In the genomic region with DNA sequence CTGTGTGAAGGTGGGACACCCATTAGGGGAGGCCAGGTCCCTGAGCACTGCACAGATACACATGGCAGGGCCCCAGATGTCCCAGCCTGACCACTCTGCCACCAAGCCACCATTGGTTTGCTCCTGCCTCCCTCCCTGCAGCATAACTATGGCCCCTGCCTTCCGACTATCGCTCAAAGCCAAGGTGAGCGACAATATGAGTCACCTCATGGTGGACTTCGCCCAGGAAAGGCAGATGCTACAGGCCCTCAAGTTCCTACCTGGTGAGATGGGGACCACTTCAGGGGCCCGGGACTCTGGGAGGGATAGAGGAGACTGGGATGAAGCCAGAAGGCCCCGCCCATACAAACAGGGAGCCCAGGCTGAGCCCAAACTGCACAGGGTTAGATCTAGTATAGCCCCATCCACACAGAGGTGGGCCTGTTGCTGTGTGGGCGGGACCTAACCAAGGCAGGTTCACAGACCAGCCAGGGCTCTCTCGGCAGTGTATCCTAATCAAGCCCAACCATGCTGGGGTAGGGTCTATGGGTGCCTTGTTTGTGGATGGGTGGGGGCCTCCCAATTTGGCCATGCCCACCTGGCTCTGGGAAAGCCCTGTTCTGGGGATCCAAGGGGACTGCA, we compare ENCODE assay signal across 20 mouse cellular contexts. TPM values are rescaled to one million over a fixed set of nuclear protein-coding genes. Genes with fewer than 3 reads are reported as not detected.
DNase-seq lines count a peak whose midpoint lies in the region; ATAC-seq and TF ChIP-seq lines count a peak whose summit lies in the region.
"Had no signal": no experiment of that assay in that cellular context is flagged by ENCODE, and none has a peak within 500 bp of the region (broad histone marks: within the 10 kb centered on the region; RNA-seq: fewer than 3 reads in every experiment).

No protein-coding gene starts in this region.

- no peak for TF ChIP-seq CTCF in midbrain, postnatal 0 days (IDR thresholded peaks at IDR 0.05)

- no peaks in the 10 kb centered on the region for H3K36me3 ChIP-seq in kidney, embryonic 14.5 days (ENCODE audit: control insufficient read depth, insufficient read depth, low read length)
- H3K36me3 ChIP-seq in midbrain, postnatal 0 days (ENCODE audit: insufficient read depth, low read length), result peaks cover 40% of the 10 kb centered on the region
- peaks cover 57% of the 10 kb centered on the region for H3K36me3 ChIP-seq in midbrain, embryonic 13.5 days
- peaks cover 6% of the 10 kb centered on the region; the same call in 1 of the 2 replicates for H3K36me3 ChIP-seq in limb, embryonic 15.5 days
- H3K36me3 ChIP-seq in forebrain, embryonic 15.5 days, result peaks cover 30% of the 10 kb centered on the region; the same call in 1 of the 2 replicates

- no peak overlapping the region for H3K9ac ChIP-seq in kidney, embryonic 14.5 days (ENCODE audit: low read depth, low read length)
- H3K9ac ChIP-seq in midbrain, postnatal 0 days (replicated peaks; ENCODE audit: low read length, poor library complexity, severe bottlenecking), result no peak overlapping the region
- no peak overlapping the region for H3K9ac ChIP-seq in midbrain, embryonic 13.5 days (replicated peaks)
- no peak overlapping the region for H3K9ac ChIP-seq in limb, embryonic 15.5 days
- H3K9ac ChIP-seq in forebrain, embryonic 15.5 days (replicated peaks), result no peak overlapping the region
- H3K9ac ChIP-seq: hindbrain, embryonic 14.5 days had no signal

- no peak for DNase-seq in kidney, adult 11 months
- DNase-seq in midbrain, postnatal 0 days (ENCODE audit: low spot score), result no peak
- DNase-seq in urinary bladder, adult 2 months (ENCODE audit: low spot score), result no peak
- DNase-seq: adrenal gland, adult 2 months; cerebellum, adult 9-10 months; heart, postnatal 10 days; kidney, adult 18-20 months; kidney, postnatal 25 days; retina, postnatal 1 day; thymus, postnatal 36 days had no signal

- no peak overlapping the region for H3K4me2 ChIP-seq in kidney, embryonic 14.5 days (replicated peaks; ENCODE audit: low read depth, low read length)
- no peak overlapping the region for H3K4me2 ChIP-seq in midbrain, postnatal 0 days (ENCODE audit: low read depth, low read length, poor library complexity, severe bottlenecking)
- H3K4me2 ChIP-seq in midbrain, embryonic 13.5 days (replicated peaks), result no peak overlapping the region
- H3K4me2 ChIP-seq in limb, embryonic 15.5 days, result no peak overlapping the region
- H3K4me2 ChIP-seq in forebrain, embryonic 15.5 days (replicated peaks), result no peak overlapping the region
- H3K4me2 ChIP-seq: hindbrain, embryonic 14.5 days had no signal

- peak; percentile 9; the same call in 1 of the 2 replicates for ATAC-seq in kidney, embryonic 14.5 days (ENCODE audit: low FRiP score, low TSS enrichment)
- ATAC-seq in midbrain, postnatal 0 days (ENCODE audit: low FRiP score), result 0 out of 2 replicates have a peak, but pooled peaks have one; percentile 12
- no peak for ATAC-seq in midbrain, embryonic 13.5 days
- ATAC-seq in limb, embryonic 15.5 days (ENCODE audit: insufficient number of reproducible peaks, low FRiP score, low TSS enrichment, low read depth), result peak; percentile 50; the same call in 1 of the 2 replicates
- no peak for ATAC-seq in forebrain, embryonic 15.5 days (replicated peaks)
- ATAC-seq: midbrain, embryonic 16.5 days had no signal

- H3K9me3 ChIP-seq in kidney, embryonic 14.5 days (ENCODE audit: control insufficient read depth, low read length), result no peaks in the 10 kb centered on the region
- H3K9me3 ChIP-seq in midbrain, postnatal 0 days (ENCODE audit: low read length), result no peaks in the 10 kb centered on the region
- no peaks in the 10 kb centered on the region for H3K9me3 ChIP-seq in midbrain, embryonic 13.5 days
- no peaks in the 10 kb centered on the region for H3K9me3 ChIP-seq in limb, embryonic 15.5 days
- no peaks in the 10 kb centered on the region for H3K9me3 ChIP-seq in forebrain, embryonic 15.5 days
- H3K9me3 ChIP-seq: megakaryocyte, embryonic 14.5 days had no signal

- 89% methylated on average over 8 of the region's 8 CpGs for WGBS in kidney, embryonic 14.5 days
- WGBS in midbrain, postnatal 0 days, result 91% methylated on average over 8 of the region's 8 CpGs
- 90% methylated on average over 8 of the region's 8 CpGs for WGBS in midbrain, embryonic 13.5 days
- WGBS in limb, embryonic 15.5 days, result 86% methylated on average over 8 of the region's 8 CpGs
- WGBS in forebrain, embryonic 15.5 days, result 88% methylated on average over 8 of the region's 8 CpGs

- no peaks in the 10 kb centered on the region for H3K27me3 ChIP-seq in kidney, embryonic 14.5 days (ENCODE audit: control insufficient read depth, insufficient read depth, low read length)
- H3K27me3 ChIP-seq in midbrain, postnatal 0 days (ENCODE audit: insufficient read depth, low read length), result no peaks in the 10 kb centered on the region
- H3K27me3 ChIP-seq in midbrain, embryonic 13.5 days, result no peaks in the 10 kb centered on the region
- no peaks in the 10 kb centered on the region for H3K27me3 ChIP-seq in limb, embryonic 15.5 days
- no peaks in the 10 kb centered on the region for H3K27me3 ChIP-seq in forebrain, embryonic 15.5 days

- no peaks in the 10 kb centered on the region for H3K4me1 ChIP-seq in kidney, embryonic 14.5 days (ENCODE audit: control insufficient read depth, insufficient read depth, low read length)
- H3K4me1 ChIP-seq in midbrain, postnatal 0 days (ENCODE audit: insufficient read depth, low read length), result peaks cover 7% of the 10 kb centered on the region
- H3K4me1 ChIP-seq in midbrain, embryonic 13.5 days (replicated peaks), result peaks cover 19% of the 10 kb centered on the region
- peaks cover 11% of the 10 kb centered on the region for H3K4me1 ChIP-seq in limb, embryonic 15.5 days
- peaks cover 21% of the 10 kb centered on the region for H3K4me1 ChIP-seq in forebrain, embryonic 15.5 days

- H3K4me3 ChIP-seq in kidney, embryonic 14.5 days (ENCODE audit: low read length), result no peak overlapping the region
- no peak overlapping the region for H3K4me3 ChIP-seq in midbrain, postnatal 0 days (ENCODE audit: low read depth, low read length)
- H3K4me3 ChIP-seq in midbrain, embryonic 13.5 days (replicated peaks), result no peak overlapping the region
- no peak overlapping the region for H3K4me3 ChIP-seq in limb, embryonic 15.5 days
- no peak overlapping the region for H3K4me3 ChIP-seq in forebrain, embryonic 15.5 days
- H3K4me3 ChIP-seq: megakaryocyte, embryonic 14.5 days had no signal

- H3K27ac ChIP-seq in kidney, embryonic 14.5 days (ENCODE audit: low read depth, low read length), result no peak overlapping the region
- no peak overlapping the region for H3K27ac ChIP-seq in midbrain, postnatal 0 days (ENCODE audit: low read depth, low read length)
- no peak overlapping the region for H3K27ac ChIP-seq in midbrain, embryonic 13.5 days
- H3K27ac ChIP-seq in limb, embryonic 15.5 days, result no peak overlapping the region
- H3K27ac ChIP-seq in forebrain, embryonic 15.5 days (replicated peaks), result no peak overlapping the region
- H3K27ac ChIP-seq: hindbrain, embryonic 14.5 days had no signal

RNA-seq across cellular contexts. Expression of a gene that starts 4.1 kb away (rescaled TPM):
- polyA plus RNA-seq in kidney, embryonic 14.5 days (2014; fragmentation: Nextera tagmentation; extraction: Ambion mirVana), result 20.7 and 25.7 TPM in 2 replicates
- total RNA-seq in midbrain, postnatal 0 days (2014; rRNA removed), result 122 and 129 TPM in 2 replicates
- 188 and 225 TPM in 2 replicates for polyA plus RNA-seq in midbrain, postnatal 0 days (2015; fragmentation: Nextera tagmentation; extraction: Ambion mirVana)
- polyA plus RNA-seq in midbrain, embryonic 13.5 days (2015; fragmentation: Nextera tagmentation; extraction: Ambion mirVana), result 135 and 136 TPM in 2 replicates
- polyA plus RNA-seq in limb, embryonic 15.5 days (2015; fragmentation: Nextera tagmentation; extraction: Ambion mirVana), result 12.6 and 18.3 TPM in 2 replicates
- 0.57 and 1.2 TPM in 2 replicates for polyA plus RNA-seq in urinary bladder, adult 2 months (2012; rRNA removed)
- 127 and 151 TPM in 2 replicates for polyA plus RNA-seq in forebrain, embryonic 15.5 days (2015; fragmentation: Nextera tagmentation; extraction: Ambion mirVana)
- total RNA-seq: common myeloid progenitor, adult 5-6 weeks; gastrocnemius, adult 18-20 months; neutrophil, adult 5-6 weeks had no signal

RNA-seq across cellular contexts. Expression of a gene that starts 15.0 kb away (rescaled TPM):
- 13.7 and 14.6 TPM in 2 replicates for polyA plus RNA-seq in kidney, embryonic 14.5 days (2014; fragmentation: Nextera tagmentation; extraction: Ambion mirVana)
- 1.8 and 2.4 TPM in 2 replicates for total RNA-seq in midbrain, postnatal 0 days (2014; rRNA removed)
- 4.3 TPM in 2 replicates for polyA plus RNA-seq in midbrain, postnatal 0 days (2015; fragmentation: Nextera tagmentation; extraction: Ambion mirVana)
- polyA plus RNA-seq in midbrain, embryonic 13.5 days (2015; fragmentation: Nextera tagmentation; extraction: Ambion mirVana), result 4.6 and 5.0 TPM in 2 replicates
- polyA plus RNA-seq in limb, embryonic 15.5 days (2015; fragmentation: Nextera tagmentation; extraction: Ambion mirVana), result 26.0 and 28.2 TPM in 2 replicates
- polyA plus RNA-seq in urinary bladder, adult 2 months (2012; rRNA removed), result 29.6 and 38.6 TPM in 2 replicates
- 4.9 and 5.5 TPM in 2 replicates for polyA plus RNA-seq in forebrain, embryonic 15.5 days (2015; fragmentation: Nextera tagmentation; extraction: Ambion mirVana)
- total RNA-seq: common myeloid progenitor, adult 5-6 weeks had no signal

RNA-seq across cellular contexts. Expression of a gene that starts 15.1 kb away (rescaled TPM):
- 110 and 112 TPM in 2 replicates for polyA plus RNA-seq in kidney, embryonic 14.5 days (2014; fragmentation: Nextera tagmentation; extraction: Ambion mirVana)
- total RNA-seq in midbrain, postnatal 0 days (2014; rRNA removed), result 145 and 293 TPM in 2 replicates
- 91.6 and 99.2 TPM in 2 replicates for polyA plus RNA-seq in midbrain, postnatal 0 days (2015; fragmentation: Nextera tagmentation; extraction: Ambion mirVana)
- 159 and 182 TPM in 2 replicates for polyA plus RNA-seq in midbrain, embryonic 13.5 days (2015; fragmentation: Nextera tagmentation; extraction: Ambion mirVana)
- 71.2 and 82.9 TPM in 2 replicates for polyA plus RNA-seq in limb, embryonic 15.5 days (2015; fragmentation: Nextera tagmentation; extraction: Ambion mirVana)
- polyA plus RNA-seq in urinary bladder, adult 2 months (2012; rRNA removed), result 50.4 and 51.1 TPM in 2 replicates
- 190 and 191 TPM in 2 replicates for polyA plus RNA-seq in forebrain, embryonic 15.5 days (2015; fragmentation: Nextera tagmentation; extraction: Ambion mirVana)

RNA-seq across cellular contexts. Expression of a gene that starts 20.1 kb away (rescaled TPM):
- polyA plus RNA-seq in kidney, embryonic 14.5 days (2014; fragmentation: Nextera tagmentation; extraction: Ambion mirVana), result 22.3 and 27.0 TPM in 2 replicates
- total RNA-seq in midbrain, postnatal 0 days (2014; rRNA removed), result 227 and 253 TPM in 2 replicates
- polyA plus RNA-seq in midbrain, postnatal 0 days (2015; fragmentation: Nextera tagmentation; extraction: Ambion mirVana), result 172 and 188 TPM in 2 replicates
- polyA plus RNA-seq in midbrain, embryonic 13.5 days (2015; fragmentation: Nextera tagmentation; extraction: Ambion mirVana), result 181 and 184 TPM in 2 replicates
- 19.9 and 21.4 TPM in 2 replicates for polyA plus RNA-seq in limb, embryonic 15.5 days (2015; fragmentation: Nextera tagmentation; extraction: Ambion mirVana)
- polyA plus RNA-seq in urinary bladder, adult 2 months (2012; rRNA removed), result 1.0 and 1.7 TPM in 2 replicates
- polyA plus RNA-seq in forebrain, embryonic 15.5 days (2015; fragmentation: Nextera tagmentation; extraction: Ambion mirVana), result 118 and 121 TPM in 2 replicates
- total RNA-seq: common myeloid progenitor, adult 5-6 weeks had no signal

RNA-seq across cellular contexts. Expression of a gene that starts 31.5 kb away (rescaled TPM):
- polyA plus RNA-seq in kidney, embryonic 14.5 days (2014; fragmentation: Nextera tagmentation; extraction: Ambion mirVana), result 24.3 and 27.9 TPM in 2 replicates
- 9.8 and 10.1 TPM in 2 replicates for total RNA-seq in midbrain, postnatal 0 days (2014; rRNA removed)
- 14.6 and 16.1 TPM in 2 replicates for polyA plus RNA-seq in midbrain, postnatal 0 days (2015; fragmentation: Nextera tagmentation; extraction: Ambion mirVana)
- 27.9 and 28.2 TPM in 2 replicates for polyA plus RNA-seq in midbrain, embryonic 13.5 days (2015; fragmentation: Nextera tagmentation; extraction: Ambion mirVana)
- polyA plus RNA-seq in limb, embryonic 15.5 days (2015; fragmentation: Nextera tagmentation; extraction: Ambion mirVana), result 21.7 and 22.1 TPM in 2 replicates
- 10.1 and 11.1 TPM in 2 replicates for polyA plus RNA-seq in urinary bladder, adult 2 months (2012; rRNA removed)
- 25.2 and 27.8 TPM in 2 replicates for polyA plus RNA-seq in forebrain, embryonic 15.5 days (2015; fragmentation: Nextera tagmentation; extraction: Ambion mirVana)

Comparison
In these comparisons a context has a peak if more than half of its experiments do, and no peak if none do; other contexts are left out.
1. ATAC-seq: peak in kidney, embryonic 14.5 days (single experiment), midbrain, postnatal 0 days (single experiment) and limb, embryonic 15.5 days (single experiment); none in midbrain, embryonic 13.5 days (single experiment) and forebrain, embryonic 15.5 days (single experiment).